Mouse (Mus musculus): ENCODE data around the gene Slc39a9. TPM values are rescaled to one million over a fixed set of nuclear protein-coding genes. Genes with fewer than 3 reads are reported as not detected.

The Slc39a9 gene
- polyA plus RNA-seq (2015; fragmentation: Nextera tagmentation; extraction: Ambion mirVana): 27.0 and 31.3 TPM in 2 replicates

- peak; percentile 96 for ATAC-seq (ENCODE audit: borderline replicate concordance, extremely low read depth, low FRiP score, low TSS enrichment)
- peaks cover 36% of the 10 kb centered on the region for H3K36me3 ChIP-seq
- H3K4me3 ChIP-seq: peak within 1 kb of the TSS; percentile 71
- H3K27me3 ChIP-seq: no peaks in the 10 kb centered on the region
- peak within 1 kb of the TSS; percentile 66 for H3K9ac ChIP-seq
- no peaks in the 10 kb centered on the region for H3K9me3 ChIP-seq
- WGBS: under 1% methylated on average over 50 of the region's 50 CpGs
- H3K27ac ChIP-seq: peak within 1 kb of the TSS; percentile 85
- peaks cover 26% of the 10 kb centered on the region for H3K4me1 ChIP-seq
- H3K4me2 ChIP-seq: peak within 1 kb of the TSS; percentile 84
Measured at GRCm38 (mm10) chr12:80643693-80644505, at the start of gene Slc39a9, which contains the start of gene Erh. Gene Slc39a9 (plus strand): TSS chr12:80643883. Gene Erh (minus strand): TSS chr12:80644341.

GRCm38 (mm10) chr12:80594141-80594540, 49.5 kb upstream of the Slc39a9 start:
- H3K9me3 ChIP-seq: no peaks in the 10 kb centered on the region
- ATAC-seq (ENCODE audit: borderline replicate concordance, extremely low read depth, low FRiP score, low TSS enrichment): no peak
- no peak overlapping the region for H3K4me3 ChIP-seq
- no peak overlapping the region for H3K27ac ChIP-seq
- peaks cover 13% of the 10 kb centered on the region for H3K4me1 ChIP-seq
- no peak overlapping the region for H3K4me2 ChIP-seq
- 80% methylated on average over 4 of the region's 4 CpGs for WGBS
- H3K9ac ChIP-seq: no peak overlapping the region
- no peaks in the 10 kb centered on the region for H3K27me3 ChIP-seq
- H3K36me3 ChIP-seq: no peaks in the 10 kb centered on the region

GRCm38 (mm10) chr12:80594781-80595180, 48.9 kb upstream of the Slc39a9 start:
- no peak overlapping the region for H3K4me3 ChIP-seq
- peaks cover 17% of the 10 kb centered on the region for H3K4me1 ChIP-seq
- WGBS: 73% methylated on average over 4 of the region's 4 CpGs
- H3K27ac ChIP-seq: no peak overlapping the region
- no peak overlapping the region for H3K9ac ChIP-seq
- no peaks in the 10 kb centered on the region for H3K9me3 ChIP-seq
- H3K27me3 ChIP-seq: no peaks in the 10 kb centered on the region
- ATAC-seq (ENCODE audit: borderline replicate concordance, extremely low read depth, low FRiP score, low TSS enrichment): no peak
- H3K4me2 ChIP-seq: no peak overlapping the region
- H3K36me3 ChIP-seq: no peaks in the 10 kb centered on the region

GRCm38 (mm10) chr12:80595566-80595965, 48.1 kb upstream of the Slc39a9 start:
- no peak for ATAC-seq (ENCODE audit: borderline replicate concordance, extremely low read depth, low FRiP score, low TSS enrichment)
- WGBS: 85% methylated on average over 4 of the region's 4 CpGs
- Histone ChIP-seq H3K27me3 (no peaks in the 10 kb centered on the region), H3K9ac (no peak overlapping the region), H3K36me3 (no peaks in the 10 kb centered on the region), H3K4me3 (no peak overlapping the region), H3K4me1 (peaks cover 23% of the 10 kb centered on the region), H3K9me3 (no peaks in the 10 kb centered on the region), H3K4me2 (no peak overlapping the region), H3K27ac (no peak overlapping the region)

GRCm38 (mm10) chr12:80595968-80596367, 47.7 kb upstream of the Slc39a9 start:
- Histone ChIP-seq H3K27me3 (no peaks in the 10 kb centered on the region), H3K9ac (no peak overlapping the region), H3K4me2 (no peak overlapping the region), H3K4me3 (no peak overlapping the region), H3K27ac (no peak overlapping the region), H3K4me1 (peaks cover 26% of the 10 kb centered on the region), H3K36me3 (no peaks in the 10 kb centered on the region), H3K9me3 (no peaks in the 10 kb centered on the region)
- no peak for ATAC-seq (ENCODE audit: borderline replicate concordance, extremely low read depth, low FRiP score, low TSS enrichment)
- 62% methylated on average over 4 of the region's 4 CpGs for WGBS

- Histone ChIP-seq H3K27ac (peak overlapping the region; percentile 39), H3K27me3 (no peaks in the 10 kb centered on the region), H3K4me1 (peaks cover 36% of the 10 kb centered on the region), H3K36me3 (no peaks in the 10 kb centered on the region), H3K4me2 (no peak overlapping the region), H3K9me3 (no peaks in the 10 kb centered on the region), H3K4me3 (no peak overlapping the region), H3K9ac (no peak overlapping the region)
- no peak for ATAC-seq (ENCODE audit: borderline replicate concordance, extremely low read depth, low FRiP score, low TSS enrichment)
- 23% methylated on average over 7 of the region's 7 CpGs for WGBS
Measured at GRCm38 (mm10) chr12:80598236-80598635, 45.4 kb upstream of the Slc39a9 start.

- no peaks in the 10 kb centered on the region for H3K27me3 ChIP-seq
- WGBS: 46% methylated on average over 6 of the region's 6 CpGs
- H3K9me3 ChIP-seq: no peaks in the 10 kb centered on the region
- no peak overlapping the region for H3K4me3 ChIP-seq
- H3K36me3 ChIP-seq: no peaks in the 10 kb centered on the region
- H3K4me1 ChIP-seq: peaks cover 41% of the 10 kb centered on the region
- no peak overlapping the region for H3K4me2 ChIP-seq
- H3K9ac ChIP-seq: no peak overlapping the region
- peak; percentile 36; the same call in 1 of the 2 replicates for ATAC-seq (ENCODE audit: borderline replicate concordance, extremely low read depth, low FRiP score, low TSS enrichment)
- H3K27ac ChIP-seq: peak overlapping the region; percentile 39
Measured at GRCm38 (mm10) chr12:80598756-80599155, 44.9 kb upstream of the Slc39a9 start.

GRCm38 (mm10) chr12:80601597-80602269, 42.0 kb upstream of the Slc39a9 start:
- Histone ChIP-seq H3K27ac (no peak overlapping the region), H3K4me1 (peaks cover 53% of the 10 kb centered on the region), H3K4me2 (no peak overlapping the region), H3K9ac (no peak overlapping the region), H3K4me3 (no peak overlapping the region), H3K36me3 (no peaks in the 10 kb centered on the region), H3K27me3 (no peaks in the 10 kb centered on the region), H3K9me3 (no peaks in the 10 kb centered on the region)
- WGBS: 78% methylated on average over 9 of the region's 9 CpGs
- no peak for ATAC-seq (ENCODE audit: borderline replicate concordance, extremely low read depth, low FRiP score, low TSS enrichment)

- no peak overlapping the region for H3K9ac ChIP-seq
- H3K27me3 ChIP-seq: no peaks in the 10 kb centered on the region
- H3K4me3 ChIP-seq: no peak overlapping the region
- H3K9me3 ChIP-seq: no peaks in the 10 kb centered on the region
- WGBS: 86% methylated on average over 5 of the region's 5 CpGs
- no peaks in the 10 kb centered on the region for H3K36me3 ChIP-seq
- no peak overlapping the region for H3K27ac ChIP-seq
- H3K4me2 ChIP-seq: no peak overlapping the region
- no peak for ATAC-seq (ENCODE audit: borderline replicate concordance, extremely low read depth, low FRiP score, low TSS enrichment)
- peaks cover 53% of the 10 kb centered on the region for H3K4me1 ChIP-seq
Measured at GRCm38 (mm10) chr12:80602432-80602831, 41.3 kb upstream of the Slc39a9 start.

- Histone ChIP-seq H3K4me3 (no peak overlapping the region), H3K36me3 (no peaks in the 10 kb centered on the region), H3K27ac (peak overlapping the region; percentile 79), H3K4me2 (peak overlapping the region; percentile 6; the same call in 1 of the 2 replicates), H3K4me1 (peaks cover 45% of the 10 kb centered on the region), H3K27me3 (no peaks in the 10 kb centered on the region), H3K9ac (no peak overlapping the region), H3K9me3 (no peaks in the 10 kb centered on the region)
- 2% methylated on average over 4 of the region's 4 CpGs for WGBS
- ATAC-seq (ENCODE audit: borderline replicate concordance, extremely low read depth, low FRiP score, low TSS enrichment): peak; percentile 74
Measured at GRCm38 (mm10) chr12:80603566-80603965, 40.1 kb upstream of the Slc39a9 start.

- Histone ChIP-seq H3K4me2 (no peak overlapping the region), H3K27me3 (no peaks in the 10 kb centered on the region), H3K27ac (peak overlapping the region; percentile 79), H3K36me3 (no peaks in the 10 kb centered on the region), H3K9ac (no peak overlapping the region), H3K4me3 (no peak overlapping the region), H3K9me3 (no peaks in the 10 kb centered on the region), H3K4me1 (peaks cover 39% of the 10 kb centered on the region)
- ATAC-seq (ENCODE audit: borderline replicate concordance, extremely low read depth, low FRiP score, low TSS enrichment): no peak
- WGBS: 68% methylated on average over 2 of the region's 2 CpGs
Measured at GRCm38 (mm10) chr12:80604218-80604617, 39.5 kb upstream of the Slc39a9 start.

- H3K9me3 ChIP-seq: no peaks in the 10 kb centered on the region
- no peak overlapping the region for H3K27ac ChIP-seq
- H3K36me3 ChIP-seq: no peaks in the 10 kb centered on the region
- no peak overlapping the region for H3K9ac ChIP-seq
- ATAC-seq (ENCODE audit: borderline replicate concordance, extremely low read depth, low FRiP score, low TSS enrichment): no peak
- H3K27me3 ChIP-seq: no peaks in the 10 kb centered on the region
- H3K4me2 ChIP-seq: no peak overlapping the region
- no peak overlapping the region for H3K4me3 ChIP-seq
- H3K4me1 ChIP-seq: peaks cover 19% of the 10 kb centered on the region
- WGBS: 66% methylated on average over 1 of the region's 1 CpGs
Measured at GRCm38 (mm10) chr12:80608576-80608975, 35.1 kb upstream of the Slc39a9 start.

Data from lung, embryonic 15.5 days (tissue).